In the genomic region with DNA sequence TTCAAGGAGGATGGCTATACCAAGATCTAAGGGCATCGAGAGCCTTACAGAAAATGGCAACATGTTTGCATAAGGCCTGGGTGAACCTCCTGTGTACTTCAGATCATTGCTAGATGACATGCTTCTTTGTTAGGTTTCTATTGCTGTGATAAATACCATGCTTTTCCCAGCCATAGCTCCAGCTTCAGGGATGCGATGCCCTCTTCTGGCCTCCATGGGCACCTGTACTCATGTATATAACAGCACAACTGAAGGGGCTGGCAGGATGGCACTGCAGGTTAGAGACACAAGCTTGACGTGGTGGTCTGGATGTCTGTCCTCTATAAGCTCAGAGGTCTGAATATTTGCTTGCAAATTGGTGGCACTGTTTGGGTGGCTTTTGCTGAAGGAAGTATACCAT, we compare ENCODE assay signal across 9 mouse cellular contexts. TPM values are rescaled to one million over a fixed set of nuclear protein-coding genes. Genes with fewer than 3 reads are reported as not detected.
DNase-seq lines count a peak whose midpoint lies in the region; ATAC-seq and TF ChIP-seq lines count a peak whose summit lies in the region.
"Had no signal": no experiment of that assay in that cellular context is flagged by ENCODE, and none has a peak within 500 bp of the region (broad histone marks: within the 10 kb centered on the region; RNA-seq: fewer than 3 reads in every experiment).

No protein-coding gene starts in this region.

- no peak overlapping the region for H3K9ac ChIP-seq in kidney, embryonic 14.5 days (ENCODE audit: low read depth, low read length)
- no peak overlapping the region for H3K9ac ChIP-seq in midbrain, embryonic 15.5 days

- DNase-seq in kidney, adult 2 months, result peak; percentile 17
- DNase-seq in hindbrain, embryonic 10.5 days (ENCODE audit: low spot score), result peak; percentile 22
- no peak for DNase-seq in yolk sac, embryonic 10.5 days (ENCODE audit: low spot score)
- DNase-seq in ovary, postnatal 36 days (ENCODE audit: low spot score), result no peak

- ATAC-seq in kidney, embryonic 14.5 days (ENCODE audit: low FRiP score, low TSS enrichment), result no peak
- ATAC-seq in CD4-positive, CD25-positive, alpha-beta regulatory T cell, adult 4 months, result peak; percentile 60
- ATAC-seq in midbrain, embryonic 15.5 days (replicated peaks), result peak; percentile 87

- TF ChIP-seq CTCF in kidney, adult 2 months (conservative IDR thresholded peaks at IDR 0.05; ENCODE audit: insufficient read depth, insufficient read length, low read depth, low read length), result peak; percentile 60
- peak; percentile 43; the same call in 1 of the 2 replicates for TF ChIP-seq CTCF in bone marrow macrophage, adult 2 months (IDR thresholded peaks at IDR 0.05; ENCODE audit: low read depth, low read length)

- H3K9me3 ChIP-seq in kidney, embryonic 14.5 days (ENCODE audit: control insufficient read depth, low read length), result no peaks in the 10 kb centered on the region
- H3K9me3 ChIP-seq in hindbrain, embryonic 10.5 days, result no peaks in the 10 kb centered on the region
- no peaks in the 10 kb centered on the region for H3K9me3 ChIP-seq in midbrain, embryonic 15.5 days

- no peak for TF ChIP-seq POLR2A in kidney, adult 2 months (IDR thresholded peaks at IDR 0.05; ENCODE audit: low read depth, low read length)
- no peak for TF ChIP-seq POLR2A in bone marrow macrophage, adult 2 months (IDR thresholded peaks at IDR 0.05; ENCODE audit: borderline replicate concordance, low read depth, low read length)

- no peaks in the 10 kb centered on the region for H3K36me3 ChIP-seq in kidney, adult 2 months (ENCODE audit: control insufficient read depth, insufficient read depth, low read length)
- no peaks in the 10 kb centered on the region for H3K36me3 ChIP-seq in kidney, embryonic 14.5 days (ENCODE audit: control insufficient read depth, insufficient read depth, low read length)
- H3K36me3 ChIP-seq in hindbrain, embryonic 10.5 days, result no peaks in the 10 kb centered on the region
- no peaks in the 10 kb centered on the region for H3K36me3 ChIP-seq in midbrain, embryonic 15.5 days (replicated peaks)

- whole genome bisulfite sequencing in kidney, adult 2 months, result 57% methylated on average over 3 of the region's 3 CpGs
- WGBS in kidney, embryonic 14.5 days, result 60% methylated on average over 3 of the region's 3 CpGs
- WGBS in hindbrain, embryonic 10.5 days, result 59% methylated on average over 3 of the region's 3 CpGs
- WGBS in midbrain, embryonic 15.5 days, result 51% methylated on average over 3 of the region's 3 CpGs

- H3K27ac ChIP-seq in kidney, adult 2 months (ENCODE audit: insufficient read depth, low read depth, low read length), result no peak overlapping the region
- H3K27ac ChIP-seq in kidney, embryonic 14.5 days (ENCODE audit: low read depth, low read length), result no peak overlapping the region
- no peak overlapping the region for H3K27ac ChIP-seq in bone marrow macrophage, adult 2 months (ENCODE audit: insufficient read depth, low read depth, low read length)
- H3K27ac ChIP-seq in hindbrain, embryonic 10.5 days, result no peak overlapping the region
- H3K27ac ChIP-seq in midbrain, embryonic 15.5 days, result no peak overlapping the region

- H3K4me3 ChIP-seq in kidney, adult 2 months (ENCODE audit: insufficient read depth, low read depth, low read length), result no peak overlapping the region
- no peak overlapping the region for H3K4me3 ChIP-seq in kidney, embryonic 14.5 days (ENCODE audit: low read length)
- H3K4me3 ChIP-seq in bone marrow macrophage, adult 2 months (ENCODE audit: insufficient read depth, low read length), result no peak overlapping the region
- no peak overlapping the region for H3K4me3 ChIP-seq in hindbrain, embryonic 10.5 days
- no peak overlapping the region for H3K4me3 ChIP-seq in midbrain, embryonic 15.5 days

- no peak overlapping the region for H3K4me2 ChIP-seq in kidney, embryonic 14.5 days (replicated peaks; ENCODE audit: low read depth, low read length)
- H3K4me2 ChIP-seq in midbrain, embryonic 15.5 days, result no peak overlapping the region

- H3K4me1 ChIP-seq in kidney, adult 2 months (ENCODE audit: control insufficient read depth, insufficient read depth, low read length), result no peaks in the 10 kb centered on the region
- H3K4me1 ChIP-seq in kidney, embryonic 14.5 days (ENCODE audit: control insufficient read depth, insufficient read depth, low read length), result no peaks in the 10 kb centered on the region
- no peaks in the 10 kb centered on the region for H3K4me1 ChIP-seq in bone marrow macrophage, adult 2 months (ENCODE audit: control insufficient read depth, insufficient read depth, low read length)
- H3K4me1 ChIP-seq in hindbrain, embryonic 10.5 days (replicated peaks), result no peaks in the 10 kb centered on the region
- H3K4me1 ChIP-seq in midbrain, embryonic 15.5 days, result no peaks in the 10 kb centered on the region

- no peaks in the 10 kb centered on the region; the same call in 1 of the 2 replicates for H3K27me3 ChIP-seq in kidney, adult 2 months (replicated peaks; ENCODE audit: control insufficient read depth, insufficient read depth, low read length)
- 0 out of 2 replicates have a peak, but pooled peaks cover 2% of the 10 kb centered on the region for H3K27me3 ChIP-seq in kidney, embryonic 14.5 days (ENCODE audit: control insufficient read depth, insufficient read depth, low read length)
- no peaks in the 10 kb centered on the region for H3K27me3 ChIP-seq in hindbrain, embryonic 10.5 days (ENCODE audit: insufficient read depth, poor library complexity, severe bottlenecking)
- no peaks in the 10 kb centered on the region for H3K27me3 ChIP-seq in midbrain, embryonic 15.5 days (replicated peaks)

RNA-seq across cellular contexts. Expression of a gene that starts 14.0 kb away (rescaled TPM):
- not detected in 2 replicates for polyA plus RNA-seq in kidney, adult 2 months (2012; rRNA removed)
- not detected in 2 replicates for polyA plus RNA-seq in kidney, embryonic 14.5 days (2014; fragmentation: Nextera tagmentation; extraction: Ambion mirVana)
- not detected for polyA plus RNA-seq in CD4-positive, CD25-positive, alpha-beta regulatory T cell, adult 4 months (2017; shearing (Covaris generic))
- polyA plus RNA-seq in bone marrow macrophage, adult 2 months (2012; ENCODE audit: insufficient read depth, insufficient read length, missing spikeins), result not detected in 2 replicates
- not detected in 2 replicates for polyA plus RNA-seq in hindbrain, embryonic 10.5 days (2016; fragmentation: Nextera tagmentation; extraction: Ambion mirVana)
- 0.17 and 0.26 TPM in 2 replicates for polyA plus RNA-seq in midbrain, embryonic 15.5 days (2015; fragmentation: Nextera tagmentation; extraction: Ambion mirVana)
- polyA plus RNA-seq: spleen, adult 2 months had no signal

RNA-seq across cellular contexts. Expression of a gene that starts 19.5 kb away (rescaled TPM):
- polyA plus RNA-seq in kidney, adult 2 months (2012; rRNA removed), result 0.35 and 0.45 TPM in 2 replicates
- polyA plus RNA-seq in kidney, embryonic 14.5 days (2014; fragmentation: Nextera tagmentation; extraction: Ambion mirVana), result 0.55 and 0.77 TPM in 2 replicates
- not detected for polyA plus RNA-seq in CD4-positive, CD25-positive, alpha-beta regulatory T cell, adult 4 months (2017; shearing (Covaris generic))
- polyA plus RNA-seq in bone marrow macrophage, adult 2 months (2012; ENCODE audit: insufficient read depth, insufficient read length, missing spikeins), result not detected in 2 replicates
- polyA plus RNA-seq in hindbrain, embryonic 10.5 days (2016; fragmentation: Nextera tagmentation; extraction: Ambion mirVana), result 3.2 and 4.5 TPM in 2 replicates
- polyA plus RNA-seq in midbrain, embryonic 15.5 days (2015; fragmentation: Nextera tagmentation; extraction: Ambion mirVana), result 29.9 and 32.3 TPM in 2 replicates

RNA-seq across cellular contexts. Expression of a gene that starts 50.0 kb away (rescaled TPM):
- polyA plus RNA-seq in kidney, adult 2 months (2012; rRNA removed), result 0.31 TPM in 2 replicates
- 0.58 and 0.61 TPM in 2 replicates for polyA plus RNA-seq in kidney, embryonic 14.5 days (2014; fragmentation: Nextera tagmentation; extraction: Ambion mirVana)
- not detected for polyA plus RNA-seq in CD4-positive, CD25-positive, alpha-beta regulatory T cell, adult 4 months (2017; shearing (Covaris generic))
- polyA plus RNA-seq in bone marrow macrophage, adult 2 months (2012; ENCODE audit: insufficient read depth, insufficient read length, missing spikeins), result not detected in 2 replicates
- polyA plus RNA-seq in hindbrain, embryonic 10.5 days (2016; fragmentation: Nextera tagmentation; extraction: Ambion mirVana), result 1.0 and 2.6 TPM in 2 replicates
- polyA plus RNA-seq in midbrain, embryonic 15.5 days (2015; fragmentation: Nextera tagmentation; extraction: Ambion mirVana), result 20.5 and 22.5 TPM in 2 replicates

Comparison
In these comparisons a context has a peak if more than half of its experiments do, and no peak if none do; other contexts are left out.
1. DNase-seq: peak in kidney, adult 2 months (single experiment) and hindbrain, embryonic 10.5 days (single experiment); none in yolk sac, embryonic 10.5 days (single experiment) and ovary, postnatal 36 days (single experiment).